Mouse (Mus musculus): Measurements from ENCODE around the gene Phospho2. TPM values are rescaled to one million over a fixed set of nuclear protein-coding genes. Genes with fewer than 3 reads are reported as not detected.

Phospho2 gene
- polyA plus RNA-seq, 1 experiment from 2014 or later = 21.6 TPM

- H3K9ac ChIP-seq = no peak overlapping the region
- no peak overlapping the region for H3K27ac ChIP-seq
- no peak overlapping the region for H3K4me3 ChIP-seq
- no peaks in the 10 kb centered on the region for H3K27me3 ChIP-seq
- no peak overlapping the region for H3K4me2 ChIP-seq
- 0 out of 2 replicates have a peak, but pooled peaks cover 3% of the 10 kb centered on the region for H3K4me1 ChIP-seq
- 34% methylated on average over 7 of the region's 7 CpGs for WGBS
- H3K36me3 ChIP-seq = peaks cover 44% of the 10 kb centered on the region
- ATAC-seq (ENCODE audit: insufficient number of reproducible peaks, low FRiP score, low TSS enrichment, low read depth) = no peak
- H3K9me3 ChIP-seq = no peaks in the 10 kb centered on the region
These were observed 38.6 kb downstream of the Phospho2 start for GRCm38 (mm10) chr2:69828031-69828430.

DNA sequence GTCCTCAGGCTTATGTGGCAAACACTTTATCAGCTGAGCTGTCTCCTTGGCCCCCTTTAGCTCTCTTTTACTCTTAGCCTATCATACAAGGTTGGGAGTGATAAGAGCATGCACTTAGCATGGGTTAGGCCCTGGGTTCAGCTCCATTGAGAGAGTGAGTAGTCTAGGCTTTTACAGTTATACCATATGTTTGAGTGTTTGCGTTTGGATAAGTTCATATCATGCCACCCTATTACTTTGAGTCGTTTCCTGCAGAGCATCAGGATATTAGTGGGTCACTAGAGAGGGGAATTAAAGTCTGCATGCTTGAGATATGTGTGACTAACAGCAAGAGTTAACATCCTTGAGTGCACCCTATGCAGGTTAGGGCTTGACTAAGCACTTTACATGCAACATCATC lies 40.3 kb downstream of the Phospho2 start:
- H3K4me2 ChIP-seq = no peak overlapping the region
- no peaks in the 10 kb centered on the region for H3K27me3 ChIP-seq
- H3K9ac ChIP-seq = no peak overlapping the region
- H3K27ac ChIP-seq = no peak overlapping the region
- no peaks in the 10 kb centered on the region for H3K4me1 ChIP-seq
- peaks cover 60% of the 10 kb centered on the region for H3K36me3 ChIP-seq
- H3K4me3 ChIP-seq = no peak overlapping the region
- 97% methylated on average over 2 of the region's 2 CpGs for WGBS
- no peaks in the 10 kb centered on the region for H3K9me3 ChIP-seq
- no peak for ATAC-seq (ENCODE audit: insufficient number of reproducible peaks, low FRiP score, low TSS enrichment, low read depth)

- Histone ChIP-seq H3K27ac (no peak overlapping the region), H3K4me1 (no peaks in the 10 kb centered on the region), H3K9me3 (no peaks in the 10 kb centered on the region), H3K27me3 (no peaks in the 10 kb centered on the region), H3K9ac (no peak overlapping the region), H3K36me3 (peaks cover 63% of the 10 kb centered on the region), H3K4me3 (no peak overlapping the region), H3K4me2 (no peak overlapping the region)
- 91% methylated on average over 8 of the region's 8 CpGs for WGBS
- no peak for ATAC-seq (ENCODE audit: insufficient number of reproducible peaks, low FRiP score, low TSS enrichment, low read depth)
These were observed 40.7 kb downstream of the Phospho2 start for GRCm38 (mm10) chr2:69830116-69830515.

DNA sequence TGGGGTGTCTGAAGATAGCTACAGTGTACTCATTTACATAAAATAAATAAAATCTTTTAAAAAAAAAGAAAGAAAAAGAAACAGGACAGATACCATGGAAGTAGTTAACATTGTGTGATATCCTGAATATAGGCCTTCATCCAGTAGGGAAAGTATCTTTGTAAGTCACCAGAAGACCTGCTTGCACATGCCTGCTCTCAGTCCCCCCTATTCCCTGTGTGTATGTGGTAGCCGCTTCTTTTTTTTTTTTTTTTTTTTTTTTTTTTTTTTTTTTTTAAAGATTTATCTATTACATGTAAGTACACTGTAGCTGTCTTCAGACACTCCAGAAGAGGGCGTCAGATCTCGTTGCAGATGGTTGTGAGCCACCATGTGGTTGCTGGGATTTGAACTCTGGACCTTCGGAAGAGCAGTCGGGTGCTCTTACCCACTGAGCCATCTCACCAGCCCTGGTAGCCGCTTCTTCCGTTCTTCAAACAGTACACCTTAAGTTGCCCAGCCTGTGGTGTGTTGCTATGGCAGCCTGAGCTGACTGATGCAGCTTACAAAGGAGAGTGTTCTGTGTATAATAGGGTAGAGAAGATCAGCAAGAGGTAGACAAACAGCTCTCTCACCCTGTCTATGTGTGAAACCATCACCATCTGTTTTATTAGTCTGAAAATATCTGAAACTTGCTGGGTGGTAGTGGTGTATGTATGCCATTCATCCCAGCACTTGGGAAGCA lies 48.0 kb downstream of the Phospho2 start:
- no peak overlapping the region for H3K4me3 ChIP-seq
- H3K27me3 ChIP-seq = no peaks in the 10 kb centered on the region
- no peaks in the 10 kb centered on the region for H3K4me1 ChIP-seq
- no peak overlapping the region for H3K4me2 ChIP-seq
- 78% methylated on average over 6 of the region's 7 CpGs for WGBS
- no peak overlapping the region for H3K27ac ChIP-seq
- H3K36me3 ChIP-seq = peaks cover 30% of the 10 kb centered on the region
- H3K9me3 ChIP-seq = no peaks in the 10 kb centered on the region
- no peak for ATAC-seq (ENCODE audit: insufficient number of reproducible peaks, low FRiP score, low TSS enrichment, low read depth)
- H3K9ac ChIP-seq = no peak overlapping the region

DNA sequence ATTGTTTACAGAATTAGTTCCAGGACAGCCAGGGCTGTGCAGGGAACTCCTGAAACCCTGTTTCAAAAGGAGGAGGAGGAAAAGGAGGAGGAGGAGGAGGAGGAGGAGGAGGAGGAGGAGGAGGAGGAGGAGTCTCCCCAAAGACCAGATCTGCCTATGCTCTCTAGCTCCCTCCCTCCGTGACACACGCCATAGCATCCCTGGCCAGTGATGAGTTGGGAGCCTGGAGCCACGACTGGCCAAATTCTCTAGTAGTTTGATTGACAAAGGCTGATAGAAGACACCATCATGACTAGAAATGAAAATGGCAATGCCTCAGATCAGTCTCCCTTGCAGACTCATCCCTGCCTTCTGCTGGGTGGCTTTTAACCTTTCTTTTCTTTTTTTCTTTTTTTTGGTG lies 48.6 kb downstream of the Phospho2 start:
- Histone ChIP-seq H3K4me3 (no peak overlapping the region), H3K4me2 (no peak overlapping the region), H3K27me3 (no peaks in the 10 kb centered on the region), H3K9me3 (no peaks in the 10 kb centered on the region), H3K4me1 (no peaks in the 10 kb centered on the region), H3K27ac (no peak overlapping the region), H3K36me3 (peaks cover 25% of the 10 kb centered on the region), H3K9ac (no peak overlapping the region)
- WGBS = 47% methylated on average over 3 of the region's 3 CpGs
- no peak for ATAC-seq (ENCODE audit: insufficient number of reproducible peaks, low FRiP score, low TSS enrichment, low read depth)

GRCm38 (mm10) chr2:69838707-69839106 lies 49.3 kb downstream of the Phospho2 start:
- no peak overlapping the region for H3K4me2 ChIP-seq
- no peak overlapping the region for H3K9ac ChIP-seq
- no peaks in the 10 kb centered on the region for H3K27me3 ChIP-seq
- H3K4me3 ChIP-seq = no peak overlapping the region
- H3K4me1 ChIP-seq = no peaks in the 10 kb centered on the region
- no peaks in the 10 kb centered on the region for H3K9me3 ChIP-seq
- H3K36me3 ChIP-seq = peaks cover 18% of the 10 kb centered on the region
- no peak overlapping the region for H3K27ac ChIP-seq
- ATAC-seq (ENCODE audit: insufficient number of reproducible peaks, low FRiP score, low TSS enrichment, low read depth) = no peak

DNA sequence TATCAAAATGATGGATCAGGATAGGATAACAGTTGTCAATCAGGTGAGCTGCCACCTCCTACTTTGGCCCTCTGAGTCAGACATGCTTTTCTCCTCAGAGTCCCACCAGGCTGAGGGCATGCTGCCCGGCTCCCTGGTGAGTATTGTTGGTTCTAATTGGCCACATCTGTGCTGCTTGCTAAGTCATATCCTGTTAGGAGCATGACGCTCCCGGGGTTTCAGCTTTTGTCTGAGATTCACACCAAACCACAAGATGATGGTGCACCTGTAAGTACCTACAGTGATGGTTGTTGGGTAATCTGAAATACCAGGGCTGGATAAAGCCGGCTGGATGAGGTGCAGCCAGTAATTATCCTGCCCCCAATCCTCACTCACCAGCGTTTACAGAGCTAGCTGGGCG lies 50.8 kb downstream of the Phospho2 start:
- WGBS = 23% methylated on average over 6 of the region's 6 CpGs
- H3K27me3 ChIP-seq = no peaks in the 10 kb centered on the region

DNA sequence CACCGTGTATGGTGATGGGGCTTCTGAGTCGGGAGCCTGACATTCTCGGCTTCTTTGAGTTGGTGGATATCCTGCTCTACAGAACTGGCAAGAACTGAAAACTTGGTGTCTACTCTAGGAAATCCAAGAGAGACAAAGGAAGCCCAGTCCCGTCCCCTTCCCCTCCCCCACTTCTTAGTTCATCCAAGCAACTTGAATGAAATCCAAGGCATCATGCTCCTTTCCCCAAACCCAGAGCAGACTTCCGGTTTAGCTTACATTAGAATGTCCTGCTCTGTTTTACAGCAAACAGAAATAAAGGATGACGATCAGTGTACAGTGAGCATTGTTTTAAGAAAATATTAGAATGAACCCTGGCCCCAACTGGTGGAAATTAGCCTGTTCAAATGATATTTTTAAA lies 59.8 kb downstream of the Phospho2 start:
- H3K4me3 ChIP-seq = no peak overlapping the region
- no peak overlapping the region for H3K9ac ChIP-seq
- H3K9me3 ChIP-seq = no peaks in the 10 kb centered on the region
- no peak overlapping the region for H3K4me2 ChIP-seq
- H3K27ac ChIP-seq = peak overlapping the region; percentile 33; the same call in 1 of the 2 replicates
- no peaks in the 10 kb centered on the region for H3K4me1 ChIP-seq
- no peaks in the 10 kb centered on the region for H3K36me3 ChIP-seq
- H3K27me3 ChIP-seq = no peaks in the 10 kb centered on the region
- no peak for ATAC-seq (ENCODE audit: insufficient number of reproducible peaks, low FRiP score, low TSS enrichment, low read depth)
- WGBS = 65% methylated on average over 6 of the region's 6 CpGs

More for the DNA sequence above, 50.8 kb downstream of the Phospho2 start:
- H3K9me3 ChIP-seq = no peaks in the 10 kb centered on the region
- H3K9ac ChIP-seq = no peak overlapping the region
- H3K36me3 ChIP-seq = peaks cover 6% of the 10 kb centered on the region
- H3K4me1 ChIP-seq = no peaks in the 10 kb centered on the region
- H3K27ac ChIP-seq = no peak overlapping the region
- no peak for ATAC-seq (ENCODE audit: insufficient number of reproducible peaks, low FRiP score, low TSS enrichment, low read depth)
- H3K4me3 ChIP-seq = no peak overlapping the region
- no peak overlapping the region for H3K4me2 ChIP-seq

Other genes starting within 250 kb of the Phospho2 start
- not detected in 2 replicates for gene Lrp2, start 203.6 kb upstream of the Phospho2 start, polyA plus RNA-seq (2015; fragmentation: Nextera tagmentation; extraction: Ambion mirVana)
- 16.1 and 18.3 TPM in 2 replicates for gene Bbs5, start 142.5 kb upstream of the Phospho2 start, polyA plus RNA-seq (2015; fragmentation: Nextera tagmentation; extraction: Ambion mirVana)
- 16.4 and 44.3 TPM in 2 replicates for gene Klhl41, start 119.5 kb upstream of the Phospho2 start, polyA plus RNA-seq (2015; fragmentation: Nextera tagmentation; extraction: Ambion mirVana)
- gene Fastkd1, start 76.1 kb upstream of the Phospho2 start, polyA plus RNA-seq (2015; fragmentation: Nextera tagmentation; extraction: Ambion mirVana) = 9.9 and 10.1 TPM in 2 replicates
- 138 and 139 TPM in 2 replicates for gene Ppig, start 67.1 kb upstream of the Phospho2 start, polyA plus RNA-seq (2015; fragmentation: Nextera tagmentation; extraction: Ambion mirVana)
- 1.5 and 1.7 TPM in 2 replicates for gene Ccdc173, start within 50 bp of the Phospho2 start, polyA plus RNA-seq (2015; fragmentation: Nextera tagmentation; extraction: Ambion mirVana)
- 21.9 and 25.3 TPM in 2 replicates for gene Klhl23, start 32.3 kb downstream of the Phospho2 start, polyA plus RNA-seq (2015; fragmentation: Nextera tagmentation; extraction: Ambion mirVana)
- gene Ssb, start 71.9 kb downstream of the Phospho2 start, polyA plus RNA-seq (2015; fragmentation: Nextera tagmentation; extraction: Ambion mirVana) = 302 and 328 TPM in 2 replicates
- 31.8 and 33.7 TPM in 2 replicates for gene Mettl5, start 96.0 kb downstream of the Phospho2 start, polyA plus RNA-seq (2015; fragmentation: Nextera tagmentation; extraction: Ambion mirVana)
- 9.5 and 13.7 TPM in 2 replicates for gene Ubr3, start 107.6 kb downstream of the Phospho2 start, polyA plus RNA-seq (2015; fragmentation: Nextera tagmentation; extraction: Ambion mirVana)
- gene Myo3b, start 249.5 kb downstream of the Phospho2 start, polyA plus RNA-seq (2015; fragmentation: Nextera tagmentation; extraction: Ambion mirVana) = not detected in 2 replicates

Data from limb, embryonic 15.5 days (tissue).